Mouse (Mus musculus) right cerebral cortex, postnatal 14 days (tissue): ENCODE data around the gene Fggy.

Experiments used
- DNase-seq: peaks from one replicate; pipeline ENCODE4 v3.0.0; 2022

The Fggy gene

GRCm38 (mm10) chr4:95915628-95916579 is 358.6 kb downstream of the Fggy start:
- no peak for DNase-seq

- DNase-seq: no peak
These were observed 360.4 kb downstream of the Fggy start for GRCm38 (mm10) chr4:95917703-95918102.

- DNase-seq: no peak
These were observed 363.1 kb downstream of the Fggy start for GRCm38 (mm10) chr4:95920448-95920847.

- DNase-seq: peak; percentile 81
These were observed 367.2 kb downstream of the Fggy start for GRCm38 (mm10) chr4:95924210-95925184.

GRCm38 (mm10) chr4:95928846-95929245 is 371.5 kb downstream of the Fggy start:
- DNase-seq: no peak

- no peak for DNase-seq
These were observed 372.6 kb downstream of the Fggy start for GRCm38 (mm10) chr4:95929936-95930335.

GRCm38 (mm10) chr4:95931331-95931730 is 374.0 kb downstream of the Fggy start:
- no peak for DNase-seq

GRCm38 (mm10) chr4:95933801-95934356 is 376.6 kb downstream of the Fggy start:
- no peak for DNase-seq

GRCm38 (mm10) chr4:95934384-95935035 is 377.2 kb downstream of the Fggy start:
- DNase-seq: no peak

GRCm38 (mm10) chr4:95938701-95939100 is 381.4 kb downstream of the Fggy start:
- no peak for DNase-seq

- no peak for DNase-seq
These were observed 390.6 kb downstream of the Fggy start for GRCm38 (mm10) chr4:95947896-95948295.

- no peak for DNase-seq
These were observed 396.0 kb downstream of the Fggy start for GRCm38 (mm10) chr4:95953328-95953727.

- peak; percentile 96 for DNase-seq
These were observed 409.8 kb downstream of the Fggy start, which contains the start of gene Hook1 for GRCm38 (mm10) chr4:95966928-95967724. Gene Hook1, plus strand, starts transcription at chr4:95967240.
